Mouse (Mus musculus) bone marrow macrophage, adult 2 months (primary cell): Measurements from ENCODE around the gene Fntb.

ENCODE experiments used
- CTCF ChIP-seq: IDR thresholded peaks from 2 replicates; pipeline ENCODE4 v1.5.1; 2012; ENCODE audit warnings: low read depth, mild to moderate bottlenecking, low read length, moderate library complexity
- POLR2A ChIP-seq: IDR thresholded peaks from 2 replicates; pipeline ENCODE4 v1.6.1; 2012; ENCODE audit warnings: mild to moderate bottlenecking, low read depth, low read length, borderline replicate concordance

DNA sequence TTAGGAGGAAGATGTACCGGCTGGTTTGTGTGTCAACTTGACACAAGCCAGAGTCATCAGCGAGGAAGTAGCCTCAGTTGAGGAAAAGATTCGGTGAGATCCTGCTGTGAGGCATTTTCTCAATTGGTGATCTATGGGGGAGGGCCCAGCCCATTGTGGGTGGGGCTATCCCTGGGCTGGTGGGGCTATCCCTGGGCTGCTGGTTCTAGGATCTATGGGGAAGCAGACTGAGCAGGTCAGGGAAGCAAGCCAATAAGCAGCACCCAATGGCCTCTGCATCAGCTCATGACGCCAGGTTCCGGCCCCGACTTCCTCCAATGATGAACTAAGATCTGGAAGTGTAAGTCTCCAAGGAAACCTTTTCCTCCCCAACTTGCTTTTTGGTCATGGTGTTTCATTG lies 74.7 kb downstream of the Fntb start:
- no peak for TF ChIP-seq POLR2A
- no peak for TF ChIP-seq CTCF
